8 mouse cellular contexts compared by ENCODE assay signal in genomic region chr5:90771880-90772653, GRCm38 (mm10). TPM values are rescaled to one million over a fixed set of nuclear protein-coding genes. Genes with fewer than 3 reads are reported as not detected.
DNase-seq lines count a peak whose midpoint lies in the region; ATAC-seq lines count a peak whose summit lies in the region.

Gene Pf4 (plus strand): TSS chr5:90772435.

- no peaks in the 10 kb centered on the region for H3K36me3 ChIP-seq in embryonic facial prominence, embryonic 15.5 days
- no peaks in the 10 kb centered on the region for H3K36me3 ChIP-seq in limb, embryonic 10.5 days
- no peaks in the 10 kb centered on the region for H3K36me3 ChIP-seq in midbrain, embryonic 15.5 days (replicated peaks)

- no peak within 1 kb of the TSS for H3K4me3 ChIP-seq in embryonic facial prominence, embryonic 15.5 days (replicated peaks)
- no peak within 1 kb of the TSS for H3K4me3 ChIP-seq in limb, embryonic 10.5 days
- no peak within 1 kb of the TSS for H3K4me3 ChIP-seq in midbrain, embryonic 15.5 days

- no peaks in the 10 kb centered on the region for H3K9me3 ChIP-seq in embryonic facial prominence, embryonic 15.5 days (replicated peaks)
- H3K9me3 ChIP-seq in limb, embryonic 10.5 days (replicated peaks) = no peaks in the 10 kb centered on the region
- H3K9me3 ChIP-seq in midbrain, embryonic 15.5 days = no peaks in the 10 kb centered on the region

- H3K27me3 ChIP-seq in embryonic facial prominence, embryonic 15.5 days = peaks cover 4% of the 10 kb centered on the region; the same call in 1 of the 2 replicates
- no peaks in the 10 kb centered on the region for H3K27me3 ChIP-seq in limb, embryonic 10.5 days (ENCODE audit: low read depth, poor library complexity, severe bottlenecking)
- H3K27me3 ChIP-seq in midbrain, embryonic 15.5 days (replicated peaks) = no peaks in the 10 kb centered on the region

- no peaks in the 10 kb centered on the region for H3K4me1 ChIP-seq in embryonic facial prominence, embryonic 15.5 days
- peaks cover 2% of the 10 kb centered on the region; the same call in 1 of the 2 replicates for H3K4me1 ChIP-seq in limb, embryonic 10.5 days
- no peaks in the 10 kb centered on the region for H3K4me1 ChIP-seq in midbrain, embryonic 15.5 days

- peak; percentile 38 for DNase-seq in adrenal gland, postnatal 14 days
- peak; percentile 46 to 47 for DNase-seq in heart, postnatal 36 days
- no peak for DNase-seq in limb, embryonic 10.5 days (ENCODE audit: low spot score)
- no peak for DNase-seq in cerebellum, postnatal 4 days (ENCODE audit: low spot score in 2 of 2)
- no peak for DNase-seq in layer of hippocampus, postnatal 25 days (ENCODE audit: extremely low spot score in 1 of 2, low spot score in 1 of 2)
- no peak for DNase-seq in right cerebral cortex, postnatal 25 days

- H3K27ac ChIP-seq in embryonic facial prominence, embryonic 15.5 days (replicated peaks) = no peak within 1 kb of the TSS
- H3K27ac ChIP-seq in limb, embryonic 10.5 days = no peak within 1 kb of the TSS
- H3K27ac ChIP-seq in midbrain, embryonic 15.5 days = no peak within 1 kb of the TSS

- no peak within 1 kb of the TSS for H3K4me2 ChIP-seq in embryonic facial prominence, embryonic 15.5 days (replicated peaks)
- H3K4me2 ChIP-seq in midbrain, embryonic 15.5 days = no peak within 1 kb of the TSS

- 81% methylated on average over 16 of the region's 16 CpGs for WGBS in embryonic facial prominence, embryonic 15.5 days
- 90% methylated on average over 16 of the region's 16 CpGs for WGBS in limb, embryonic 10.5 days
- 93% methylated on average over 16 of the region's 16 CpGs for WGBS in midbrain, embryonic 15.5 days

- H3K9ac ChIP-seq in embryonic facial prominence, embryonic 15.5 days = no peak within 1 kb of the TSS
- no peak within 1 kb of the TSS for H3K9ac ChIP-seq in midbrain, embryonic 15.5 days

- intact Hi-C loops in heart, postnatal 36 days (cut with DNase I) = loop anchor here (5.0 kb wide), 2 partner anchors 115 to 130 kb away; partner anchors contain the start of gene Cxcl2

- ATAC-seq in embryonic facial prominence, embryonic 15.5 days (ENCODE audit: insufficient number of reproducible peaks, low FRiP score, low TSS enrichment, low read depth) = no peak
- no peak for ATAC-seq in midbrain, embryonic 15.5 days (replicated peaks)

RNA-seq across cellular contexts. Expression of gene Pf4, which starts in this region (rescaled TPM):
- total RNA-seq in adrenal gland, postnatal 14 days (2021) = 20.8 and 32.7 TPM in 2 replicates
- polyA plus RNA-seq in embryonic facial prominence, embryonic 15.5 days (2015; fragmentation: Nextera tagmentation; extraction: Ambion mirVana) = 110 and 123 TPM in 2 replicates
- 10 to 100 TPM; 32.9 to 36.9 TPM for total RNA-seq in heart, postnatal 36 days (2021)
- 32.4 and 43.9 TPM in 2 replicates for polyA plus RNA-seq in limb, embryonic 10.5 days (2016; fragmentation: Nextera tagmentation; extraction: Ambion mirVana)
- polyA plus RNA-seq in midbrain, embryonic 15.5 days (2015; fragmentation: Nextera tagmentation; extraction: Ambion mirVana) = 50.3 and 58.3 TPM in 2 replicates
- 1 to 10 TPM; 2.3 to 2.5 TPM for total RNA-seq in layer of hippocampus, postnatal 25 days (2021)

Comparison
In these comparisons a context has a peak if more than half of its experiments do, and no peak if none do; other contexts are left out.
1. DNase-seq: peak in adrenal gland, postnatal 14 days (single experiment) and heart, postnatal 36 days (2 of 2); none in limb, embryonic 10.5 days (single experiment), cerebellum, postnatal 4 days (0 of 2), layer of hippocampus, postnatal 25 days (0 of 2) and right cerebral cortex, postnatal 25 days (single experiment).